Mouse (Mus musculus) liver, postnatal 0 days (tissue): ENCODE data around the gene Ccdc6.

Experiments used
- CTCF ChIP-seq: sonication (generic); IDR thresholded peaks from 2 replicates; pipeline ENCODE4 v1.5.1; 2016; ENCODE audit warnings: antibody characterized with exemption, low read depth
- EP300 ChIP-seq: IDR thresholded peaks from 2 replicates; pipeline ENCODE4 v1.6.1; 2016; ENCODE audit warnings: antibody characterized with exemption, low read depth, mild to moderate bottlenecking

DNA sequence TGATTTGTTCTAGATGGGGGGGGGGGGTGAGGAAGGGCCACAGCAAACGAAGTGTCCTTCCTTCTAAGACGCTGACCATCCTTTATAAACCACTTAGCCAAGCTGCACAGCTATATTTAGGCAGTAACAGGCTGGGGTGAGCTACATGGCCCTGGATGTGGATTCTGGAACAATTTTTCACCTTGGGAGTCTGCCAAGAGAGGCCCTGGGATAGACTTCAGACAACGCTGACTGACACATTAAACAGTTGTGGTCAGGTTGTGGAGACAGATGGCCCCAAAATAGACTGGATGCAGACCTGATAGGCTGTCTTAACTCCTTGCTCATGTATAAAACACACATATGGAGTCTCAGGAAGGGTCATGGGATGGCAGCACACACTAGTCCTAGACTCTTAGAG is 39.9 kb upstream of the Ccdc6 start:
- TF ChIP-seq CTCF (no peak), EP300 (no peak)
